Mouse (Mus musculus) G1E (cell line): ENCODE results near the gene Irak2.

Source experiments
- CTCF ChIP-seq: IDR thresholded peaks from 2 replicates; pipeline ENCODE4 v1.5.1; 2012; ENCODE audit warnings: low read depth, low read length, inconsistent platforms, mixed read lengths
- GATA1 ChIP-seq: IDR thresholded peaks from 2 replicates; pipeline ENCODE4 v1.6.1; 2012; ENCODE audit warnings: borderline replicate concordance, low read length, inconsistent platforms, mixed read lengths
- POLR2AphosphoS5 ChIP-seq: IDR thresholded peaks from 2 replicates; pipeline ENCODE4 v1.6.1; 2012; ENCODE audit warnings: low read depth, low read length, inconsistent platforms; ENCODE audit not compliant: insufficient replicate concordance
- TAL1 ChIP-seq: conservative IDR thresholded peaks from 2 replicates; pipeline ENCODE4 v1.6.1; 2012; ENCODE audit warnings: low read depth, low read length, inconsistent platforms, mixed read lengths

- TF ChIP-seq CTCF (no peak), POLR2AphosphoS5 (no peak), GATA1 (no peak), TAL1 (no peak)
Measured at GRCm38 (mm10) chr6:113660492-113661352, 22.5 kb downstream of the Irak2 start.
